Comparison of ENCODE assay signal across 17 mouse cellular contexts in genomic region chr2:18116432-18116831, GRCm38 (mm10).
"Had no signal": no experiment of that assay in that cellular context is flagged by ENCODE, and none has a peak within 500 bp of the region (broad histone marks: within the 10 kb centered on the region; RNA-seq: fewer than 3 reads in every experiment).

No protein-coding gene starts in this region.

- DNase-seq: kidney, adult 8-10 months; kidney, postnatal 25 days; layer of hippocampus, adult 9-11 months; left cerebral cortex, postnatal 4 days; lung, adult 2 months; lung, postnatal 36 days; retina, postnatal 1 day; right cerebral cortex, postnatal 4 days; spleen, adult 18-20 months; thymus, adult 18-20 months; thymus, postnatal 14 days had no signal

- H3K9me3 ChIP-seq: liver, embryonic 15.5 days; midbrain, embryonic 15.5 days; neural tube, embryonic 12.5 days had no signal

- ATAC-seq: lung, postnatal 0 days; midbrain, embryonic 15.5 days had no signal

- H3K27ac ChIP-seq: limb, embryonic 13.5 days; liver, embryonic 15.5 days; midbrain, embryonic 15.5 days; neural tube, embryonic 12.5 days had no signal

- H3K27me3 ChIP-seq: limb, embryonic 13.5 days; liver, embryonic 15.5 days; midbrain, embryonic 15.5 days; neural tube, embryonic 12.5 days had no signal

- H3K4me2 ChIP-seq: limb, embryonic 13.5 days; liver, embryonic 11.5 days; liver, embryonic 15.5 days; midbrain, embryonic 15.5 days; neural tube, embryonic 12.5 days had no signal

- H3K4me3 ChIP-seq: limb, embryonic 13.5 days; liver, embryonic 15.5 days; midbrain, embryonic 15.5 days; neural tube, embryonic 12.5 days had no signal

- H3K4me1 ChIP-seq: liver, embryonic 15.5 days; midbrain, embryonic 15.5 days; neural tube, embryonic 12.5 days had no signal

- H3K9ac ChIP-seq: limb, embryonic 13.5 days; liver, embryonic 15.5 days; midbrain, embryonic 15.5 days; neural tube, embryonic 12.5 days had no signal
